Mouse (Mus musculus): ENCODE data around the gene Rhox4c.
"Not testable (repeated sequence)": the region's sequence is repeated elsewhere in the genome, so short reads cannot be mapped to it uniquely, and the experiment has no call there.

Rhox4c gene

GRCm38 (mm10) chrX:37480037-37480436 lies at the start of gene Rhox4c:
Gene Rhox4c, plus strand, starts transcription at chrX:37480337.
- DNase-seq (ENCODE audit: low spot score), result not testable (repeated sequence)

- DNase-seq (ENCODE audit: low spot score), result not testable (repeated sequence)
Observed at GRCm38 (mm10) chrX:37432194-37432593, 47.9 kb upstream of the Rhox4c start, which contains the start of gene Rhox4b. Gene Rhox4b, plus strand, starts transcription at chrX:37432494.

GRCm38 (mm10) chrX:37453380-37453779 lies 26.8 kb upstream of the Rhox4c start, which contains the start of gene Rhox2c:
Gene Rhox2c, plus strand, starts transcription at chrX:37453680.
- not testable (repeated sequence) for DNase-seq (ENCODE audit: low spot score)

- not testable (repeated sequence) for DNase-seq (ENCODE audit: low spot score)
Observed at GRCm38 (mm10) chrX:37458285-37458684, 21.9 kb upstream of the Rhox4c start, which contains the start of gene Rhox3c. Gene Rhox3c, plus strand, starts transcription at chrX:37458585.

- DNase-seq (ENCODE audit: low spot score), result not testable (repeated sequence)
Observed at GRCm38 (mm10) chrX:37514059-37514458, 33.9 kb downstream of the Rhox4c start, which contains the start of gene Rhox4d. Gene Rhox4d, plus strand, starts transcription at chrX:37514359.

GRCm38 (mm10) chrX:37530152-37530551 lies 50.0 kb downstream of the Rhox4c start, which contains the start of gene Rhox2e:
Gene Rhox2e, plus strand, starts transcription at chrX:37530452.
- not testable (repeated sequence) for DNase-seq (ENCODE audit: low spot score)
